Mouse (Mus musculus): Measurements from ENCODE around the gene Mymk.

GRCm38 (mm10) chr2:27085801-27086200 is 13.8 kb upstream of the Mymk start:
- TF ChIP-seq CTCF (IDR thresholded peaks at IDR 0.05; ENCODE audit: insufficient read depth, low read depth, low read length): no peak
- no peak for TF ChIP-seq POLR2A (IDR thresholded peaks at IDR 0.05; ENCODE audit: insufficient read depth, low read depth, low read length)
